Mouse (Mus musculus): ENCODE measurements around the gene Lhx4.

DNA sequence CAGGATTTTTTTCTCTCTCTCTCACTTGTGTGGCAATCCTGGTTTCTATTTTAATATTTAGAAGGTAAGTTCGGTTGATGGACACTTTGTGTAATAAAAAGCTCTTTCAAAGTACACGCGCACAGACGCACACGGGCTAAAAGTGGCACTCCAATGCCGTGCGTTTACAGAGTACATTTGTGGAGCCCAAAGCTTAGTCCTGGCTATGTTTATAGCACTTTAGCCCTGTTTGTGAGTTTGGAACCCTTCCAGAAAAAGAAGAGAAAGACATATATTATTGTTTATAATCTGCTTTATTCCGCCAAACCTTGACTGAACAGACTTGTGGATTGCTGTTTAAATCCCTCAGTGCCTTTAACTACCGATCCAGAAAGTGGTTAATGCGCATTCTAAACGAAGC is 58.5 kb downstream of the Lhx4 start:
- TF ChIP-seq CEBPB (IDR thresholded peaks at IDR 0.05; ENCODE audit: low read depth) (no peak), CTCF (IDR thresholded peaks at IDR 0.05; ENCODE audit: control insufficient read depth, insufficient read depth, insufficient read length) (no peak)
